Mouse (Mus musculus) forelimb bud, embryonic 11.5 days (tissue): ENCODE measurements around the gene Rac1.
"Not testable (repeated sequence)": the region's sequence is repeated elsewhere in the genome, so short reads cannot be mapped to it uniquely, and the experiment has no call there.

Experiments used
- DNase-seq: peaks from one replicate; pipeline ENCODE4 v3.0.0-alpha.2; 2012; ENCODE audit warnings: low read depth, low spot score

The Rac1 gene

GRCm38 (mm10) chr5:143527486-143528307 is at the start of gene Rac1:
Gene Rac1 (minus strand): TSS chr5:143528036.
- DNase-seq: peak; percentile 95

DNA sequence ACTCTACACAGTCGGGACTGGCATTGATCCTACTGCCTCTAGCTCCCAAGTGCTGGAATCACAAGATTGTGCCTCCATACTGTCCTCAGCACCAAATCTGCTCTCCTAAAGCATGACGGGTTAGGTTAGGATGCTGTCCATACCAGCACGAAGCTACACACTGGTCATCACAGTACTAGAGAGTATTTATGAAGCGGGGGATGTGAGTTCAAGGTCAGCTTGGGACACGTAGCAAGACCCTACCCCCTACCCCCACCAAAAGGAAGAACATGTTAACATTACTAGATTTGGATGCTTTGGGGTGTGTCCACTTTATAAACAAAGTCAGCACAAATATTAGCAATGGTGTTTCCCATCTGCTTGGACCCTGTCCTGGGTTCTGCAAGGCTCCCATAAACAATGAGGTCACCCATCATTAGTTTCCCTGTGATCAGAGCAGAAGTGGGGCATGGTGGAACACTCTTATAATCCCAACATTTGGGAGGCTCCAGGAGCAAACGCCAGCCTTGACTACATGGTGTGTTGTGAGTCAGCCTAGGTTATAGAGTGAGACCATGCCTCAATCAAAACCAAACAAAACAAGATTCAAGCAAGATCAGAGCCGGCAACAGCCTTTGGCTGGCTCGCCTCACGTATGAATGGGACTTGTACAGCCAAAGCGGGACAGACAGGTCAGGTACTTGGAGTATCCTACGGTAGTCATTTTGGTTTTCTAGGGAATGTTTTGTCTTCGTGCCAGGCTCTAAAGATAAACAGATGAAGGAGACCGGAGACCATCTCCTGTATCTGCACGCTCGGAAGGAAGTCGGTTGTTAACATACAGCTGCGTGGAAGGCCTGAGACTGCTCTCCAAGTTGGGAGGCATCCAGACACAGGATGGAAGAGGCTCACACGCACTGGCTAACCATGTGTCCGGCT is 46.7 kb upstream of the Rac1 start:
- no peak for DNase-seq

DNA sequence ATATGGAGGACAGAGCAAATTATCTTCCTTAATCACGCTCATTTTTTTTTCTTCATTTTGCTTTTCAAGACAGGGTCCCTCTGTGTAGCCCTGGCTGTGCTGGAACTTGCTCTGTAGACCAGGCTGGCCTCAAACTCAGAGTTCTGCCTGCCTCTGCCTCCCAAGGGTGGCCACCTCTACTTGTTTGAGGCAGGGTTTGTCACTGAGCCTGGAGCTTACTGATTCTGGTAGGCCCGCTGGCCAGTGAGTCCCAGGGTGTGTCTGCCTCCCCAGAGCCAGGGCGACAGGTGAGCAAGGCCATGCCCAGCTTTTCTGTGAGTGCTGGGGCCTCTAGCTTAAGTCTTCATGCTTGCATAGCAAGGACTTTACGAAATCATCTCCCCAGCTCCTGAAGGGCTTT is 45.2 kb upstream of the Rac1 start:
- no peak for DNase-seq

DNA sequence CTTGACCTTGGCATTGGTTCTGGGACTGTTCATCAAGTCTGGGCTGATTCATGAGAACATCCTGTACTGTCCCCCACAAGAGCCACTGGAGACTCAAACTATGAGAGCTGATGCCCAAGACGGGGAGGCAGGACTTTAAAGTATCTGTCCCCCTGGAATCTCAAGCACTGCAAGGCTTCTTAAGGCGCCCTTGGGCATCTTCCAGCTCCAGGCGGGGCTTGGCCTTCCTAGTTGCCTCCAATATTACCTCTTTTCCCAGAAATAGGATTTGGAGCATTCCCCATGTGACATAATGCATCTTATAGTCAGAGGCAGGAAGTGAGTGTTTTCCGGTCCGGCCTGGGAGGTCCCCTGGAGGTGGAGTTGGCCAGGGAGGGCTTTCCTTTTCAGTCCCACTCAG is 44.4 kb upstream of the Rac1 start:
- no peak for DNase-seq

DNA sequence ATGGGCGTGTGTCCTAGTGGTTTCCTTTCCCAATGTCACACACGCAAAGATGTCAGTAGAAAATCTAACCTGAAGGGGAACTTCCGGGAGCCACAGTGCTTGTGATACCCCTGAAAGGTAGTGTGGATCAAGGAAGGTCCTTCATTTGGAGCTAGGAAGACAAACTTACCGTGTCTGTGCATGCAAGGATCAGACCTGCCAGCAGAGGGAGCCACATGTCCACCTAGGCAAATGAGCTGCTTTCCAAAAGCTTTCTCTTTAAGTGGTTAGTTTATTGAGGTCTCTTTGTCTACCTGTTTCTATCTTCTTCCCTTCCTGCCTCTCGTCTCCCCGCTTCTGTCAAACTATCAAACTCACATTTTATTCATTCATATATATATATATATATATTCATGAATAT is 40.0 kb upstream of the Rac1 start:
- DNase-seq: peak; percentile 86

GRCm38 (mm10) chr5:143567258-143567670 is 39.4 kb upstream of the Rac1 start:
- no peak for DNase-seq

- not testable (repeated sequence) for DNase-seq
Observed at GRCm38 (mm10) chr5:143566804-143567203, 39.0 kb upstream of the Rac1 start.

DNA sequence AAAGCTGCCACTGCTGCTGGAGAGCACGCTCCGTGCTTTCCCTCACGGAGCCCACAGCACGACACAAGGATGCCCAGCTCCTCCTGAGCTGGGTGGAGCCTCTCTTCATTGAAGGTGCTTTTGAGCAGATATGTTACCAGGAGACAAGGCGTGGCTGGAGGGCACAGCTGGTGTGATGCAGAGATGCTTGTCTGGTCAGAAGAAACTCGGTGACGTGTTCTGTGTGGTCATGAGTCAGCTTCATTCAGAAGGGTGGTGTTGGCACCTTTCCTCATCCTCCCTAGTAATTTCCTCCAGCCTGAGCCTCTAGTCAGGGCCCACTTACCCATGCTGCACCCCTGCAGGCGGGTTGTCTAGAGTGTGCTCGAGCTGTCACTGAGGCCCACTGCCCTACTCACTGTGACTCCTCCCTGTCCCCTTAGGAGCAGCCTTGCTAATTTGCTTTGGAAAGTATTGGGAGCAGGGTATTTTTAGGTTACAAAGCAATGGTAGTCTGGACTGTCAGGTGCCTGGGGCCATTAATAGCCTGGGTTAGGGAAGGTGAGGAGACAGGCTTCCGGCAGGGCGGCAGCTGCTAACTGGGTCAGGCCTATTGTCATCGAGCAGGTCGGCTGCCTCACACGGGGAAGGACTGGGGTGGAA is 33.8 kb upstream of the Rac1 start:
- no peak for DNase-seq

DNA sequence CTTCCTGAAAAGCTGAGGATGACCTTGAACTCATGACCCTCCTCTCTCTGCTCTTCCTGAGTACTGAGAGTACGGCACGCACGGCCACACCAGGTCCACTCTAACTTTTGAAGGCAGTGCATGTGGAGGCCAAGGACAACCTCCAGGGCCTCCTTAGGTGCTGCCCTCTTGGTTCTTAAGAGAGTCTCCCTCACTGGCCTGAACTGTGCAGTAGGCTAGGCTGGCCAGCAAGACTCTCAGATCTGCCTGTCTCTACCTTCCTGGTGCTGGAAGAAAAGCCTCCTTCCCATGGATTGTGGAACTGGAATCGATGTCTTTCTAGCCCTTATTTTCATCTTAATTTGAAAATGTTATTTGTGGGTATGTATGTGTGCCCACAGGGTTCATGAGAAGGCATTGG is 33.2 kb upstream of the Rac1 start:
- no peak for DNase-seq

GRCm38 (mm10) chr5:143558731-143559130 is 30.9 kb upstream of the Rac1 start:
- DNase-seq: no peak

DNA sequence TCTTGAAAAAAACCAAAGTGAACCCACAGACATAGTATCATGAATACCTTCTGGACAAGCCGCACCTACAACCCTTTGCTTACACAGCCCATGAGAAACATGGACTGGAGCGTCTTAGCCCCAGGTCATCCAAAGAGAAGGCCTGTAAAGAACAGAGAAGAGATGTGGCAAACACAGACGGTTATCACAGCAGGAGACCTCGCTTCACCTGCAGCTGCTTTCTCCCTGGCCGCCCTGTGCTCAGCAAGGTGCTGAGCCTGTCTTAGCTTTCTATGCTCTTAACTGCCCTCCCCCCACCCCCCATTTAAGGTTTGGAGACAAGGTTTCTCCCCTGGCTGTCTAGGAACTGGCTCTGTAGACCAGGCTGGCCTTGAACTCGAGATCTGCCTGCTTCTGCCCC is 27.4 kb upstream of the Rac1 start:
- DNase-seq: no peak

- DNase-seq: no peak
Observed at GRCm38 (mm10) chr5:143552911-143553310, 25.1 kb upstream of the Rac1 start.

GRCm38 (mm10) chr5:143548922-143549321 is 21.1 kb upstream of the Rac1 start:
- not testable (repeated sequence) for DNase-seq

GRCm38 (mm10) chr5:143548401-143548846 is 20.6 kb upstream of the Rac1 start:
- DNase-seq: peak; percentile 95

DNA sequence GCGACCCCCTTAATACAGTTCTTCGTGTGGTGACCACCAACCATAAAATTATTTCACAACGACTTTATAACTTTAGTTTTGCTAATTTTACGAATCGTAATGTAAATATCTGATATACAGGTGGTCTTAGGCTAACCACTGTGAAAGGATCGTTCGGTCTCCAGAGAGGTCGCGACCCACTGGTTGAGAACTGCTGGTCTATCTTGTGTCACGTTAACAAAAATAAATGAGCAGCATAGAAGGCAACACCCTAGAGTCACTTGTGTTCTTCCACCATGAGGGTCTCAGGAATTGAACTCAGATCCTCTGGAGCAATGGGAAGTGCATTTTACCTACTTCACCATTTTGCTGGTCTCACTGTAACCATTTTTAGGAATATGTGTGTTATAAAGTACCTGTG is 20.0 kb upstream of the Rac1 start:
- DNase-seq: no peak

GRCm38 (mm10) chr5:143547384-143547783 is 19.5 kb upstream of the Rac1 start:
- DNase-seq: peak; percentile 77

- DNase-seq: no peak
Observed at GRCm38 (mm10) chr5:143539111-143539510, 11.3 kb upstream of the Rac1 start.

DNA sequence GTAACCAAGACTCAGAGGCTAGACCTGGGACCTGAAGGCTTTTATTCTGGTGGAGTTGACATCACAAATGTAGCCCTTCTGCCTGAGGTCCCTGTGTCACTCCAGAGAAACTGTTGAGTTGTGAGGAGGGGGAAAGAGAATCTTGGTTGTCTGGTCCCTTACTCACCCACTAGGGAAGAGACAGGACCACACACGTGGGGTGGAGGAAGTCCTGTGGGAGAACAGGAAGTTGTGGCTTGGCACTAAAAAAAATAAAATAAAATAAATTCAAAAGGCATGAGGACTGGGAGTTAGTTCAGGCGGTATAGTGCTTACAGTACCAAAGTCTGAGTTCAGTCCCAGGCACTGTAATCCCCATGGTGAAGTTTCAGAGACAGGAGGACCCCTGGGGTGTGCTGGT is 9.2 kb upstream of the Rac1 start:
- no peak for DNase-seq

DNA sequence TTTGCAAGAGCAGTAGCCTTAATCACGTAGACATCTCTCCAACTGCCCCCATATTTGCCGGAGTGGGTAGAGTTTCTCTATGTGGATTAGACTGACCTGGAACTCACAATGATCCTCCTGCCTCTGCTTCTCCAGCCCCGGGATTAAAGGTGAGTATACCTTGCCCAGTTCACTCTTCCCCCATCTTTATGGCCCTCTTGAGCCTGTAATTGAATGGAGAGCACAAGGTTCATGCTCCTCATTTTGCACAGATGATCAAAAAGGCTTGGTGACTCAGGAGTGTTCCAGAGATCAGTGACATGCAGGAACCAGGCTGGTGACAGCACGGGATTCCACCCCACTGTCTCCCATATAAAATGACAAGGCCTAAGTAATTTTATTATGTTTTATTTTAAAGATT is 7.1 kb upstream of the Rac1 start:
- no peak for DNase-seq

DNA sequence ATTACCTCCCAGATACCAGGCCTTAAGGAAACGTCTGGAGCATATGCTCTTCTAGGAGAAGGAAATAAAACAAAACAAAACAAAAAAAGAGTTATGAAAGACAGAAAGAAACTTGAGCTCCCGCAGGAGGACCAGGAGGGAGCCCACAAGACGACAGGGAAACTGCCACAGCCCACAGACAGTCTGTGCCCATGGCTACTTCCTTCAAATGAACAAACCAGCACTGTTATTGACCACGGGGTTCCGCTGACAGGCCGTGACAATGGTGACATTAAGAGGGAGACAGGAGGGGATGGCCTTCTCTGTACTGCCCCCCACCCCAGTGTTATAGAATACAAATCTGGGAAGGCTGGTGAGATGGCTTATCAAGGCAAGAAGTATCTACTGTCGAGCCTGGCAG is 2.9 kb upstream of the Rac1 start:
- DNase-seq: no peak

DNA sequence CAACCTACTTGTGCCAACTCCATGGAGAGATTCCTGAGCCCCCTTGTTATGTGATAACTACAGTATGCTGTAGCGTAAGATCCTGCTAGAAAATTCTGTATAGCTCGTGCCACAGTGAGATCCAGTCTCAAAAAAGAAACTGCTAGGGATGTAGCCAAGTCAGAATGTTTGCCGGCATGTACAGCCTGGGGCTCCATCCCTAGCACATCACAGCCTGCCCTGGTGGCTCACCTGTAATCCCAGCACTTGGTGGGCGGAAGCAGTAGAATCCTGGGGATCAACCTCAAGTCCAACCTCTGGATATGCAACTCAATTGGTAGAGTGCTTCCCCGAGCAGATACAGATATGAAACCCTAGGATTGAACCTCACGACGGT is 460 bp upstream of the Rac1 start:
- no peak for DNase-seq

- peak; percentile 46 for DNase-seq
Observed at GRCm38 (mm10) chr5:143526698-143527331, 1.0 kb downstream of the Rac1 start.
